Comparison of ENCODE assay signal across 13 mouse cellular contexts in the genomic region with DNA sequence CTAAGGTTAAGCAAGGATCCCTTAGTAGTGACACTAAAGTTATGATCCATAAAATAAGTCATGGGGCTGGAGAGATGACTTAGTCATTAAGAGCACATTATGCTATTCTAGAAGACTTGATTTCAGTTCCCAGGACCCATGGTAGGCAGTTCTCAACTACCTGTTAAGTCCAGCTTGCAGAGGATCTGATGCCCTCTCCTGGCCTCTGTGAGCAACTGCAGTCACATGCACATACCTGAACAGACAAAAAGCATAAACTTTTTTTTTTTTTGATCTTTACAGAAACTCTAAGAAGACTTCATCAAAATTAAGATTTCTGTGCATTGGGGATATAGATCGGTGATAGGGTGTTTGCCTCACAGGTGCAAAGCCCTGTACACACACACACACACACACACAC. TPM values are rescaled to one million over a fixed set of nuclear protein-coding genes. Genes with fewer than 3 reads are reported as not detected.
DNase-seq lines count a peak whose midpoint lies in the region; ATAC-seq and TF ChIP-seq lines count a peak whose summit lies in the region.
"Had no signal": no experiment of that assay in that cellular context is flagged by ENCODE, and none has a peak within 500 bp of the region (broad histone marks: within the 10 kb centered on the region; RNA-seq: fewer than 3 reads in every experiment).

No protein-coding gene starts in this region.

- intact Hi-C loops in heart, adult 2 months (cut with DNase I), result no loop called here
- intact Hi-C loops in heart, postnatal 14 days (cut with DNase I), result no loop called here

- no peak for DNase-seq in heart, adult 2 months
- no peak for DNase-seq in heart, postnatal 14 days
- DNase-seq in A20 (ENCODE audit: low read depth, low spot score) (peak; percentile 67), Patski (ENCODE audit: low read depth, low spot score) (no peak)
- no peak for DNase-seq in right cerebral cortex, postnatal 4 days
- no peak for DNase-seq in urinary bladder, postnatal 4 days (ENCODE audit: low spot score in 2 of 2)
- DNase-seq in cerebellum, adult 9-11 months, result no peak
- DNase-seq: cerebellum, adult 11 months had no signal

- H3K9ac ChIP-seq in heart, adult 2 months (ENCODE audit: low read depth, low read length), result no peak overlapping the region
- H3K9ac ChIP-seq: limb, embryonic 15.5 days; midbrain, embryonic 13.5 days; stomach, embryonic 15.5 days had no signal

- H3K79me2 ChIP-seq in heart, adult 2 months (replicated peaks; ENCODE audit: control insufficient read depth, insufficient read depth, low read length), result no peaks in the 10 kb centered on the region

- POLR2A ChIA-PET in Patski (lab: Charles Lee), result no interaction called here

- no peak for TF ChIP-seq POLR2A in heart, adult 2 months (IDR thresholded peaks at IDR 0.05; ENCODE audit: insufficient read depth, low read depth, low read length)

- no peak overlapping the region for H3K4me3 ChIP-seq in heart, adult 2 months
- H3K4me3 ChIP-seq: erythroblast, embryonic 14.5 days; limb, embryonic 15.5 days; midbrain, embryonic 13.5 days; stomach, embryonic 15.5 days had no signal

- peak; percentile 48 for TF ChIP-seq CTCF in heart, adult 2 months (IDR thresholded peaks at IDR 0.05)
- TF ChIP-seq CTCF in Patski (IDR thresholded peaks at IDR 0.05), result peak; percentile 42

- CTCF ChIA-PET in Patski (lab: Charles Lee), result no interaction called here

- WGBS in heart, adult 2 months, result 93% methylated on average over 1 of the region's 1 CpGs

- no peaks in the 10 kb centered on the region for H3K27me3 ChIP-seq in heart, adult 2 months (ENCODE audit: control insufficient read depth, insufficient read depth, low read length)
- H3K27me3 ChIP-seq in Patski, result no peaks in the 10 kb centered on the region
- H3K27me3 ChIP-seq: limb, embryonic 15.5 days; midbrain, embryonic 13.5 days; stomach, embryonic 15.5 days had no signal

- no peak overlapping the region for H3K27ac ChIP-seq in heart, adult 2 months
- H3K27ac ChIP-seq: limb, embryonic 15.5 days; midbrain, embryonic 13.5 days; stomach, embryonic 15.5 days had no signal

- no peaks in the 10 kb centered on the region for H3K4me1 ChIP-seq in heart, adult 2 months (ENCODE audit: control insufficient read depth, insufficient read depth, low read length)
- H3K4me1 ChIP-seq: limb, embryonic 15.5 days; midbrain, embryonic 13.5 days; stomach, embryonic 15.5 days had no signal

- H3K36me3 ChIP-seq in heart, adult 2 months (ENCODE audit: control insufficient read depth, insufficient read depth, low read length), result no peaks in the 10 kb centered on the region
- H3K36me3 ChIP-seq: limb, embryonic 15.5 days had no signal

- ATAC-seq in Patski, result no peak
- peak; percentile 76 for ATAC-seq in megakaryocyte progenitor cell, adult 5-6 weeks (replicated peaks; ENCODE audit: poor library complexity)
- ATAC-seq: midbrain, embryonic 13.5 days had no signal

- TF ChIP-seq EP300 in heart, adult 2 months (IDR thresholded peaks at IDR 0.05; ENCODE audit: insufficient read depth, low read depth, low read length), result no peak

- in situ Hi-C loops in Patski (cut with MboI; ENCODE audit: low pct_unique_long_range_greater_than_20kb), result no loop called here

RNA-seq across cellular contexts. Expression of a gene that starts 47.4 kb away (rescaled TPM):
- total RNA-seq in heart, adult 2 months (2021), result under 1 TPM in 1 of 2 experiments, not detected in 1; 0.09 TPM
- polyA plus RNA-seq in heart, adult 2 months (2012; rRNA removed), result 0.04 TPM in 1 of 2 replicates, not detected in the other
- total RNA-seq in heart, postnatal 14 days (2021), result under 1 TPM; 0.20 to 0.24 TPM
- polyA plus RNA-seq in Patski (2021), result 13.5 TPM
- total RNA-seq in megakaryocyte progenitor cell, adult 5-6 weeks (2015), result not detected in 2 replicates
- total RNA-seq in megakaryocyte progenitor cell, adult 5-6 weeks (2017), result not detected in 2 replicates
